Mouse (Mus musculus) ovary, adult 2 months (tissue): Measurements from ENCODE around the gene 2200002J24Rik. TPM values are rescaled to one million over a fixed set of nuclear protein-coding genes. Genes with fewer than 3 reads are reported as not detected.

Experiments used
- polyA plus RNA-seq: library from polyadenylated mRNA; depleted of rRNA; stranded (reverse); fragments of >200 nt; gene quantifications from 2 replicates; pipeline ENCODE4 v1.2.3, GENCODE M21; 2012; rRNA removed

The 2200002J24Rik gene
- 1.6 and 4.1 TPM in 2 replicates for polyA plus RNA-seq

GRCm38 (mm10) chr7:30698589-30698988 is at the start of gene 2200002J24Rik:
Gene 2200002J24Rik, plus strand, starts transcription at chr7:30698926.

GRCm38 (mm10) chr7:30649591-30650540 is 48.9 kb upstream of the 2200002J24Rik start, which contains the start of gene Rbm42:
Gene Rbm42, minus strand, starts transcription at chr7:30650317.

GRCm38 (mm10) chr7:30664529-30665200 is 34.1 kb upstream of the 2200002J24Rik start, which contains the start of gene Haus5:
Gene Haus5, minus strand, starts transcription at chr7:30664994.

GRCm38 (mm10) chr7:30671480-30671879 is 27.2 kb upstream of the 2200002J24Rik start, which contains the start of gene Pmis2:
Gene Pmis2, minus strand, starts transcription at chr7:30671605.

GRCm38 (mm10) chr7:30711942-30712341 is 13.2 kb downstream of the 2200002J24Rik start, which contains the start of gene Atp4a:
Gene Atp4a, plus strand, starts transcription at chr7:30712209.

GRCm38 (mm10) chr7:30729396-30730063 is 30.8 kb downstream of the 2200002J24Rik start, which contains the start of gene Tmem147:
Gene Tmem147, minus strand, starts transcription at chr7:30729540.

GRCm38 (mm10) chr7:30743617-30744016 is 44.9 kb downstream of the 2200002J24Rik start, which contains the start of gene Gapdhs:
Gene Gapdhs, minus strand, starts transcription at chr7:30743681.

Other genes starting within 250 kb of the 2200002J24Rik start
- gene Kirrel2, start 241.2 kb upstream of the 2200002J24Rik start, polyA plus RNA-seq = not detected in 2 replicates
- not detected in 2 replicates for gene Nphs1, start 240.6 kb upstream of the 2200002J24Rik start, polyA plus RNA-seq
- gene Prodh2, start 205.3 kb upstream of the 2200002J24Rik start, polyA plus RNA-seq = 0.24 and 0.52 TPM in 2 replicates
- gene Arhgap33, start 163.9 kb upstream of the 2200002J24Rik start, polyA plus RNA-seq = 26.8 and 28.0 TPM in 2 replicates
- gene Hspb6, start 146.7 kb upstream of the 2200002J24Rik start, polyA plus RNA-seq = 35.0 and 43.0 TPM in 2 replicates
- gene Proser3, start 146.6 kb upstream of the 2200002J24Rik start, polyA plus RNA-seq = 16.8 and 22.1 TPM in 2 replicates
- gene Lin37, start 139.1 kb upstream of the 2200002J24Rik start, polyA plus RNA-seq = 38.6 and 52.1 TPM in 2 replicates
- gene U2af1l4, start 135.6 kb upstream of the 2200002J24Rik start, polyA plus RNA-seq = 54.3 and 70.9 TPM in 2 replicates
- 1.2 and 1.7 TPM in 2 replicates for gene Gm49396, start 135.6 kb upstream of the 2200002J24Rik start, polyA plus RNA-seq
- 84.6 and 110 TPM in 2 replicates for gene Psenen, start 135.3 kb upstream of the 2200002J24Rik start, polyA plus RNA-seq
- gene Igflr1, start 133.5 kb upstream of the 2200002J24Rik start, polyA plus RNA-seq = 5.7 and 6.6 TPM in 2 replicates
- 57.6 and 63.3 TPM in 2 replicates for gene Kmt2b, start 110.2 kb upstream of the 2200002J24Rik start, polyA plus RNA-seq
- gene Zbtb32, start 100.0 kb upstream of the 2200002J24Rik start, polyA plus RNA-seq = 0.88 and 1.4 TPM in 2 replicates
- 174 and 233 TPM in 2 replicates for gene Upk1a, start 86.1 kb upstream of the 2200002J24Rik start, polyA plus RNA-seq
- 216 and 385 TPM in 2 replicates for gene Cox6b1, start 72.8 kb upstream of the 2200002J24Rik start, polyA plus RNA-seq
- not detected in 2 replicates for gene Etv2, start 63.1 kb upstream of the 2200002J24Rik start, polyA plus RNA-seq
- gene Rbm42, start 48.6 kb upstream of the 2200002J24Rik start, polyA plus RNA-seq = 104 and 110 TPM in 2 replicates
- 17.8 and 20.4 TPM in 2 replicates for gene Haus5, start 33.9 kb upstream of the 2200002J24Rik start, polyA plus RNA-seq
- not detected in 2 replicates for gene Pmis2, start 27.3 kb upstream of the 2200002J24Rik start, polyA plus RNA-seq
- gene Atp4a, start 13.3 kb downstream of the 2200002J24Rik start, polyA plus RNA-seq = 1.9 and 3.4 TPM in 2 replicates
- 293 and 358 TPM in 2 replicates for gene Tmem147, start 30.6 kb downstream of the 2200002J24Rik start, polyA plus RNA-seq
- gene Gapdhs, start 44.8 kb downstream of the 2200002J24Rik start, polyA plus RNA-seq = not detected in 2 replicates
- 7.5 and 9.7 TPM in 2 replicates for gene Sbsn, start 52.5 kb downstream of the 2200002J24Rik start, polyA plus RNA-seq
- gene Dmkn, start 64.8 kb downstream of the 2200002J24Rik start, polyA plus RNA-seq = 36.0 and 40.0 TPM in 2 replicates
- not detected in 2 replicates for gene Krtdap, start 89.0 kb downstream of the 2200002J24Rik start, polyA plus RNA-seq
- gene Ffar2, start 124.8 kb downstream of the 2200002J24Rik start, polyA plus RNA-seq = 5.7 and 6.9 TPM in 2 replicates
- gene Ffar3, start 157.3 kb downstream of the 2200002J24Rik start, polyA plus RNA-seq = not detected in 2 replicates
- 0.02 and 0.07 TPM in 2 replicates for gene Ffar1, start 162.6 kb downstream of the 2200002J24Rik start, polyA plus RNA-seq
- gene Cd22, start 181.4 kb downstream of the 2200002J24Rik start, polyA plus RNA-seq = 1.4 and 1.6 TPM in 2 replicates
- 0.99 and 1.1 TPM in 2 replicates for gene Mag, start 215.9 kb downstream of the 2200002J24Rik start, polyA plus RNA-seq
- 3.6 and 6.3 TPM in 2 replicates for gene Hamp2, start 225.8 kb downstream of the 2200002J24Rik start, polyA plus RNA-seq
- gene Hamp, start 245.1 kb downstream of the 2200002J24Rik start, polyA plus RNA-seq = 2.3 and 5.6 TPM in 2 replicates